Mouse (Mus musculus) ovary, postnatal 10 days (tissue): Measurements from ENCODE around the gene Olfr159.
"Not testable (repeated sequence)": the region's sequence is repeated elsewhere in the genome, so short reads cannot be mapped to it uniquely, and the experiment has no call there.

Source experiments
- DNase-seq: peaks from one replicate; pipeline ENCODE4 v3.0.0; 2022; ENCODE audit warnings: low spot score

Olfr159 gene

GRCm38 (mm10) chr4:43770909-43771308, at the start of gene Olfr159:
Olfr159 (minus strand) TSS chr4:43771009.
- no peak for DNase-seq

DNA sequence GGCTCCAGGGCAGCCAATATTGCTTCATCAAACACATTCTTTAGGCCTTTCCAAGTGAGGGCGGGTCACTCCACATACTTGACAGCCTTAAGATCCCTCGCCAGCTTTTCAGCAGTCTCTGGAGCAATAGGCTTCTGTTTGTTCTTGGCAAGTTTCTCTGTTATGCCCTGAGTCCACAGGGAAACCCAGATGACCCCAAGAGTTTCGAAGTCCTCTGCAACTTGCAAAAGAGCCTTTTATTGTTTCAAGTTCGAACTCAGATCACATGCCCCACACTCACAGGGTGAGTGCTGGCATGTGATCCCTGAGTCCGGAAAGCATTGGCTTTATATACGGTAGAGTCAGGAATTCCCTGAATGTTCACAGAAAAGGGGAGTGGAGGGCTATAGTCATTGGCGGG, 28.1 kb upstream of the Olfr159 start:
- no peak for DNase-seq

DNA sequence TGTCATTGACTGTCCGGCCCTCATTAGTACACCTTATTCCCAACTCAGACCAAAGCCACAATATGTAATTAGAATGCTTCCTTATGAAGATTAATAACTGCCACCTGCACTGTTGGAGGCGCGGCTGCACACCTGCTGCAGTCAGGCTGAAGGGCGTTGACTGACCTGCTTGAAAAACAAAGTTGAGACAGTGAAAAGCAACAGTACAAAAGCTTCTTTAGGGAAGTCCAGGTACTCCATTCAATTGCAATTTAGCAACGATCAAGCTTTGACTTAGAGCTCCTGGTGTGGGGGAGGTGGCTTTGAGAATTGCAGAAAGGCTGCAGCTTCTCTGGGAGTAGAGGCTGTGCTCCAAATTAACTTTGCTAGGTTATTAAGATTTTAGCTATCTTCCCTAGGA, 25.0 kb upstream of the Olfr159 start:
- DNase-seq = not testable (repeated sequence)

- DNase-seq = no peak
Observed at GRCm38 (mm10) chr4:43795296-43795695, 24.5 kb upstream of the Olfr159 start.

GRCm38 (mm10) chr4:43772304-43772703, 1.5 kb upstream of the Olfr159 start:
- no peak for DNase-seq

DNA sequence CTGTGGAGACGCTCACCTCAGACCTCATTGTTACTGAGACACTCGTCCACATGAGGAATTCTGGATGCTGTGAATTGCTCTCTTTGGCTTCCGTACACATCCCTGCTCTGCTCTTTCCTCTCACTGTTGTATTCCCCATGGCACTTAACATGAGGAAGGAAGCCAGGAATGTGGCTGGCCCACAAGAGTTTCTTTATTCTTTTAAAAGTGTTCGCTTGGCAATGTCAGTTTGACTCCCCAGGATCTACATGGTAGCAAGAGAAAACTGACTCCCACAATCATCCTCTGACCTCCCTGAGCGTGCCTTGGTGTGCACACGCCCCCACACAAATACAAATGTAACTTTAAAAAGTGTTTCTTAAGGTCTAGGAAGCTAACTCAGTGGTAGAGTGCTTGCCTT, 817 bp upstream of the Olfr159 start:
- DNase-seq = no peak

DNA sequence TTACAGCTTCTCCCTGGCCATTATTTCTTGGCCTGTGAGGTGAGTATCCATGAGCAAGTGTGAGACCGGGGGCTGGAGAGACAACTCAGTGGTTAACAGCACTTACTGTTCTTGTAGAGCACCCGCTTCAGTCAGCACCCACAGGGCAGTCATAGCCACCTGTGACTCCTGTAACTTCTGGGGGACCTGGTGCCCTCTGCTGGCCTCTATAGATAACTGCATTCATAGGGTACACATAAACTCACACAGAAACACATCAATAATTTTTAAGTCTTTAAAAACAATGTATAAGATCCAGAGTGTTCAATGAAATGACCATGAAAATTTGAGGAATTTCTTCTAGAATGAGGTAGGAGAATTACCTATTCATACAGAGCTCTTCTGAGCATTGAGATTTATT, 1.4 kb downstream of the Olfr159 start:
- DNase-seq = no peak

DNA sequence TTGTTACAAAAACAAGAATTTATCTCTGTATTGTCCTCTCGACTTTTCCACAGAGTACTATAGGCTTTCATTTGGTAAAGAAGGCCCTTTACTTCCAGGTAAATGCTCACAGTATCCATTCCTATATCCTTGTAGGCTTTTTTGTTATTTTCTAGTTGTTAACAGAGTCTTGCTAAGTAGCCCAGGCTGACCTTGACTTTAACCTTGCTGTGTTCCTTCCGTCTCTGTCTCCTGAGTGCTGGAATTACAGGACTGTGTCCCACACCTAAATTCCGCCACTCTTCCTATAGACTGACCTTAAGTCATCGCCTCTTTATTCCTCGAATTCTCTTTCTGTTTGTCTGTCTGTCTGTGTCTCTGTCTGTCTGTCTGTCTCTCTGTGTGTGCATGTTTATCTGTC, 2.5 kb downstream of the Olfr159 start:
- DNase-seq = no peak

DNA sequence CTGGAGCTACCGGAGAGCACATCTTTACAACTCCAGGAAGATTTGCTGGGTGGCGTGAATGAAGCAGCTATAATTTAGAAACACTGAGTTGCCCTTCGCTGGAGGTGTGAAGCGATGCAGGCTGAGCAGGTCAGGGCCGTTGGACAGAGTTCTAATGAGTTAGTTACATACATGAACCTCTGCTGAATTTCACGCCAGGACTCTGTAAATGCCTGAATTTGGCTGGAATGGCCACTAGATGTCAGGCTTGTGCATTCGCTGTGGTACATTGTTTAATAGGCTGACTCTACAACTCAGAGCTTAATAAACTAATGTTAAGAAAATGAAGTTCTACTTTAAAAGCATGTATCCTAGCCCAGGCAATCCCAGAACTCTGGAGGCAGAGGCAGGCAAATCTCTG, 7.4 kb downstream of the Olfr159 start:
- peak; percentile 41 for DNase-seq

GRCm38 (mm10) chr4:43761336-43761735, 9.5 kb downstream of the Olfr159 start:
- DNase-seq = no peak

GRCm38 (mm10) chr4:43760460-43760859, 10.3 kb downstream of the Olfr159 start:
- DNase-seq = no peak

DNA sequence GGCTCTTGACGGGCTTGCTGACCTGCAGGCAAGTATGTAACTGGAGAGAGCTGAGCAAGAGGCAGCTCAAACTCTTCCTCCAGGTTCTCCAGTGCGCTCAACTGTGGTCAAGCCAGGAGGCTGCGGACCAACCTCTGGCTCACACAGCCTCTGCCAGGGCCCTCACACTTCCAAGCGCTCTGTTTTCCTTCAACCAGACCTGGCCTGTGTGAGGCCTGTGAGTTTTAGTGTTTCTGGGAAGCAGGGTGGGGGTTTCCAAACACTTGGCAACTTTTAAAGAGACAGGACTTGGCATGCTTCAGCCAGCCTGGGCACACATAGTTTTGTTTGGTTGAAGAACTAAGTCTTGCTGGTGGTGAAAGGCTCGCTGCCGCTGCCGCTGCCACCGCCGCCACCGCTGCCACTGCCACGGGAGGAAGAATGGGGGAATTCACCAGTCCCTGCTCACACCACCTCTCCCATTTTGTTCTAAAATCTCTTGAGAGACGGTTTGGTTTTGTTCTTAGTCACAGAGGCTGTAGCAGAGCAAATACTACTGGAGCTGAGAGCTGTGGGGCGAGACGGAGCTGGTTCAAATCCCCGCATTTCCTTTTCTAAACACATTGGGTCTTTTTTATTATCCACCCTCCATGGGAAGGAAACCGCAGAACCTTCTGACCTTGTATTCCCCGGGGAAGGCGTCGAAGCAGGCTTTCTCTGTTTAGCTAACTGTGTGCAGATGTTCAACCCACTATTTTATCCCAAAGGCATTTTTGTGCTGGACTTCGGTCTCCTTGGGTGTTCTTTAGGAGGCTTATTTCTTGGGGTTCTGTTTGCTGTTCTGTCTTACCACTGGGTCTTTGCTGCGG, 11.0 kb downstream of the Olfr159 start:
- DNase-seq = no peak

GRCm38 (mm10) chr4:43757213-43757612, 13.6 kb downstream of the Olfr159 start:
- no peak for DNase-seq

GRCm38 (mm10) chr4:43745187-43745586, 25.6 kb downstream of the Olfr159 start:
- no peak for DNase-seq

GRCm38 (mm10) chr4:43743099-43743498, 27.7 kb downstream of the Olfr159 start:
- no peak for DNase-seq

DNA sequence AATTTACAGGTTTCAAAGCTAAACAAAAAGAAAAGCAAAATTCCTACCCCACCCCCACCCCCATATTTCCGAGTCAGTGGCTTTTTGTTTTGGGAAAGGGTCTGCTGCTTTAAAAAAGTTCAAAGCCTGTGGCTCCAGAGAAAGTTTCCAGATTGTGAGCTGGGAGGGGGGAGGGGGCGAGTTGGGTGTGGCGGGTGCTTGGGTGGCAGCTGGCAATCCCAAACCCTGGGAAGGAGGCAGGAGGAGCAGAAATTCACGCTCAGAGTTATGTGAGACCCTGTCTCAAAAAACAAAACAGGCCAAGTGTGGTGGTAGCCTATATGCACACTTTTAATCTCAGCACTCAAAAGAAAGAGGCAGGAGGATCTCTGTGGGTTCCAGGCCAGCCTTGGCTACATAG, 28.2 kb downstream of the Olfr159 start:
- no peak for DNase-seq

- DNase-seq = no peak
Observed at GRCm38 (mm10) chr4:43741526-43741925, 29.3 kb downstream of the Olfr159 start.

GRCm38 (mm10) chr4:43738989-43739674, 31.7 kb downstream of the Olfr159 start:
- no peak for DNase-seq

- no peak for DNase-seq
Observed at GRCm38 (mm10) chr4:43737144-43737543, 33.7 kb downstream of the Olfr159 start.

DNA sequence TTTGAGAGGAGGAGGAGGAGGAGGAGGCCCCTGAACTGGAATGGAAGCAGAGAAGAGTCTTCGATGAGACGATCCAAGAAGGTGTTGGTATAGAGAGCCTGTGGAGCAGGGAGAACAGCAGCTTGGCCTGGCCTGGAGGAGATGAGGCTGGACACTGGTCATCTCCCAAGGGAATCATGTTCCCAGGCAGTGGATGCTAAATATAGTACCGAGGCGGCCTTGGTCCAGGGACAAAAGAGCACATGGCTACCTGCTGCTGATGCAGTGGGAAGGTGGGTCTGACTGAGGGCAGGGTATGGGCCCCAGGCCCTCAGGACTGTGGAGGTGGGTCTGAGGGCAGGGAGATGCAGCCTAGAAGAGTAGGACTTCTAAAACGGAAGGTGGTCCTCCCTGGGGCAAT, 37.6 kb downstream of the Olfr159 start:
- DNase-seq = no peak

DNA sequence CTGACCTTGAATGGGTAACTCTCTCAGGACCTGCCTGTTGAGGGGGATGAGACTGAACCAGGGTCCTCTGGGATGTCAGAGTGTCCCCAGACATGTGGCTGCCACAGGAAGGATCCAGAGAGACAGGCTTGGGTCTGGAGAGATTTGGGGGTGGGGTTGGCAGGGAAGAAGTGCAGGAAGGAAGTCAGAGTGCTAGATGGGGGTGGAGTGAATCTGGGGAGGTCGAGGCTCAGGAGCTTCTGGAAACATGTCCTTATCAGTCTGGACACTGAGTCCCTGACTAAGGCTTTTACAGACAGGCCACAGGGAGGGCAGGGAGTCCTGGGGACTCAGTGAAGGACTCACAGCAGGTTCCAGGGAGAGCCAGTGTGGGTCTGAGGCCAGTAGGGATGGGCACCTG, 38.6 kb downstream of the Olfr159 start:
- DNase-seq = no peak

DNA sequence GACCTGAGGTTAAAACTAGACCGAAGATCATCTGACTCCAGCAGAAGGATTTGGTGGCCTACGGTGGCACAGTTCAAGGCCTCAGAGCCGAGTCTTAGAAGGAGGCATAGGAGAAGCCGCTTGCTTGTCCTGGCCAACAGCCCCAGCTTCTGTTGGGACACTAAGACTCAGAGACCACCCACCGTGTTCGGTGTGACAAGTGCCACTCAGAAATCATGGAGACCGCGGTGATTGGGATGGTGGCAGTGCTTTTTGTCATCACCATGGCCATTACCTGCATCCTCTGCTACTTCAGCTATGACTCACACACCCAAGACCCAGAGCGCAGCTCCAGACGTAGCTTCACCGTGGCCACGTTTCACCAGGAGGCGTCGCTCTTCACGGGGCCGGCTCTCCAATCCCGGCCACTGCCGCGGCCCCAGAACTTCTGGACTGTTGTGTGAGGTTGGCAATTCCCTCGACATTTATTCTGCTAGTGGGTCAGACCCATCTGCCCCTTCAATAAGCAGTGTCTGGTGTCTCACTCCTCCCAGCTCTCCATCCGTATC, 40.0 kb downstream of the Olfr159 start:
- DNase-seq = no peak
